20 mouse cellular contexts compared by ENCODE assay signal in the genomic region with DNA sequence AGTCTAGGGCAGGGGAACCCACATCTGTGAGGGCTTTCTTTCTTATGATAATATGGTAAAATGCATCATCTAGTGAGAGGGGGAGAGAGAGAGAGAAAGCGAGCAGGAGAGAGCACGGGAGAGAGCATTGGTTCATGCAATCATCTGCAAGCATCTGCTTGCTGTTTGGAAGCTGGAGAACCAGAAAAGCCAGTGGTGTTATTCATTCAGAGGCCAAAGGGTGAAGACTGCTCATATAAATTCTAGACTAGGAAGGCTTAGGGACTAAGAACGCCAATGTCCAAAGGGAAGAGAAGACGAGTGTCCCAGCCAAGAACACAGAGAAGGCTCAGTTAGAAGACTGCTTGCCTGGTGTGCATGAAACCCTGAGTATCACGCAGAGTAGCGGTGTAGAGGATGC. TPM values are rescaled to one million over a fixed set of nuclear protein-coding genes. Genes with fewer than 3 reads are reported as not detected.
"Had no signal": no experiment of that assay in that cellular context is flagged by ENCODE, and none has a peak within 500 bp of the region (broad histone marks: within the 10 kb centered on the region; RNA-seq: fewer than 3 reads in every experiment).

No protein-coding gene starts in this region.

- H3K27ac ChIP-seq: liver, embryonic 14.5 days; midbrain, embryonic 10.5 days; midbrain, embryonic 12.5 days; neural tube, embryonic 13.5 days; neural tube, embryonic 15.5 days; stomach, embryonic 15.5 days; stomach, postnatal 0 days had no signal

- DNase-seq: lung, adult 18-20 months; lung, embryonic 14.5 days; lung, postnatal 10 days; lung, postnatal 4 days; midbrain, embryonic 14.5 days; right cerebral cortex, adult 18-20 months; right cerebral cortex, postnatal 25 days; thymus, adult 2 months; thymus, postnatal 25 days; thymus, postnatal 4 days had no signal

- H3K4me3 ChIP-seq: midbrain, embryonic 10.5 days; midbrain, embryonic 12.5 days; myocyte; neural tube, embryonic 13.5 days; neural tube, embryonic 15.5 days; stomach, embryonic 15.5 days had no signal

RNA-seq across cellular contexts. Expression of a gene that starts 43.2 kb away (rescaled TPM):
- polyA plus RNA-seq: midbrain, embryonic 14.5 days; midbrain, embryonic 16.5 days; neural tube, embryonic 11.5 days; neural tube, embryonic 13.5 days had no signal
